Mouse (Mus musculus): ENCODE results near the gene Ppp1r8. TPM values are rescaled to one million over a fixed set of nuclear protein-coding genes. Genes with fewer than 3 reads are reported as not detected.
"Not testable (repeated sequence)": the region's sequence is repeated elsewhere in the genome, so short reads cannot be mapped to it uniquely, and the experiment has no call there.

Gene Ppp1r8
- total RNA-seq, 2 experiments from 2014 or later = 43.0 to 49.3 TPM

GRCm38 (mm10) chr4:132807771-132808641 lies 35.0 kb downstream of the Ppp1r8 start:
- DNase-seq = no peak

- DNase-seq = no peak
Observed at GRCm38 (mm10) chr4:132806620-132807191, 36.3 kb downstream of the Ppp1r8 start.

GRCm38 (mm10) chr4:132805599-132806197 lies 37.3 kb downstream of the Ppp1r8 start:
- DNase-seq = no peak

GRCm38 (mm10) chr4:132805146-132805545 lies 37.8 kb downstream of the Ppp1r8 start:
- no peak for DNase-seq

- DNase-seq = peak in 1 of 2 experiments; percentile 12
Observed at GRCm38 (mm10) chr4:132804331-132804730, 38.6 kb downstream of the Ppp1r8 start.

- DNase-seq = no peak
Observed at GRCm38 (mm10) chr4:132803876-132804275, 39.1 kb downstream of the Ppp1r8 start.

GRCm38 (mm10) chr4:132803212-132803611 lies 39.8 kb downstream of the Ppp1r8 start:
- no peak for DNase-seq

GRCm38 (mm10) chr4:132802171-132802637 lies 40.8 kb downstream of the Ppp1r8 start:
- DNase-seq = peak in 1 of 2 experiments; percentile 11

- DNase-seq = no peak
Observed at GRCm38 (mm10) chr4:132801176-132802077, 41.5 kb downstream of the Ppp1r8 start.

- no peak for DNase-seq
Observed at GRCm38 (mm10) chr4:132799845-132800244, 43.1 kb downstream of the Ppp1r8 start.

- not testable (repeated sequence) for DNase-seq
Observed at GRCm38 (mm10) chr4:132798666-132799065, 44.3 kb downstream of the Ppp1r8 start.

- no peak for DNase-seq
Observed at GRCm38 (mm10) chr4:132798028-132798427, 44.9 kb downstream of the Ppp1r8 start.

GRCm38 (mm10) chr4:132797461-132797860 lies 45.5 kb downstream of the Ppp1r8 start:
- DNase-seq = no peak

GRCm38 (mm10) chr4:132796196-132796886 lies 46.6 kb downstream of the Ppp1r8 start, which contains the start of gene Themis2:
TSS of gene Themis2 (minus strand) at chr4:132796387.
- peak; percentile 87 to 94 for DNase-seq

GRCm38 (mm10) chr4:132795171-132795570 lies 47.8 kb downstream of the Ppp1r8 start:
- no peak for DNase-seq

- DNase-seq = no peak
Observed at GRCm38 (mm10) chr4:132794760-132795159, 48.2 kb downstream of the Ppp1r8 start.

- DNase-seq = no peak
Observed at GRCm38 (mm10) chr4:132794028-132794427, 48.9 kb downstream of the Ppp1r8 start.

GRCm38 (mm10) chr4:132793322-132794004 lies 49.5 kb downstream of the Ppp1r8 start:
- not testable (repeated sequence) for DNase-seq

- DNase-seq = no peak
Observed at GRCm38 (mm10) chr4:132789731-132790130, 53.2 kb downstream of the Ppp1r8 start.

GRCm38 (mm10) chr4:132785228-132785627 lies 57.7 kb downstream of the Ppp1r8 start:
- DNase-seq = no peak
